Mouse (Mus musculus) brain, embryonic 14.5 days (tissue): ENCODE measurements at regions not wholly inside any gene's neighbourhood (a gene's known extent, or its start where the extent isn't known, plus 50 kb on each side); places are given as distances from the start of the nearest gene placed in this dataset.

Experiments used
- DNase-seq: peaks from one replicate; pipeline ENCODE4 v3.0.0-alpha.2; 2011; ENCODE audit warnings: low read depth
- CTCF ChIP-seq: fragments of 200-500 bp; IDR thresholded peaks from 2 replicates; pipeline ENCODE4 v1.5.1; 2012; ENCODE audit warnings: inconsistent platforms, mild to moderate bottlenecking, moderate library complexity, borderline replicate concordance; ENCODE audit not compliant: insufficient read depth, insufficient read length; ENCODE audit errors: extremely low read depth
- POLR2A ChIP-seq: fragments of 200-500 bp; IDR thresholded peaks from 2 replicates; pipeline ENCODE4 v1.6.1; 2012; ENCODE audit warnings: mild to moderate bottlenecking, inconsistent platforms, borderline replicate concordance; ENCODE audit not compliant: poor library complexity, insufficient read depth, insufficient read length, severe bottlenecking; ENCODE audit errors: extremely low read depth

- DNase-seq = no peak
- TF ChIP-seq CTCF (no peak), POLR2A (no peak)
Measured at GRCm38 (mm10) chr12:52622398-52622797, 76.8 kb upstream of the Akap6 start.

GRCm38 (mm10) chr12:52623416-52624108, 75.6 kb upstream of the Akap6 start:
- peak; percentile 25 for DNase-seq
- TF ChIP-seq POLR2A = no peak
- TF ChIP-seq CTCF = no peak

GRCm38 (mm10) chr12:52624871-52625270, 74.3 kb upstream of the Akap6 start:
- no peak for TF ChIP-seq CTCF
- TF ChIP-seq POLR2A = no peak
- DNase-seq = no peak

GRCm38 (mm10) chr12:52628771-52629170, 70.4 kb upstream of the Akap6 start:
- no peak for DNase-seq
- TF ChIP-seq POLR2A = no peak
- no peak for TF ChIP-seq CTCF

- TF ChIP-seq POLR2A (no peak), CTCF (no peak)
- DNase-seq = peak; percentile 23
Measured at GRCm38 (mm10) chr12:52635121-52635878, 63.9 kb upstream of the Akap6 start.

GRCm38 (mm10) chr12:52636186-52636881, 62.8 kb upstream of the Akap6 start:
- TF ChIP-seq POLR2A (no peak), CTCF (no peak)
- no peak for DNase-seq

- TF ChIP-seq CTCF (no peak), POLR2A (no peak)
- no peak for DNase-seq
Measured at GRCm38 (mm10) chr12:52636920-52637319, 62.3 kb upstream of the Akap6 start.

- peak; percentile 77 for DNase-seq
Measured at GRCm38 (mm10) chr12:52637506-52638249, 61.5 kb upstream of the Akap6 start.

GRCm38 (mm10) chr12:52638461-52638860, 60.7 kb upstream of the Akap6 start:
- TF ChIP-seq POLR2A = no peak
- TF ChIP-seq CTCF = no peak
- DNase-seq = no peak

More at GRCm38 (mm10) chr12:52637506-52638249, 61.5 kb upstream of the Akap6 start:
- TF ChIP-seq CTCF (peak; percentile 59; the same call in 1 of the 2 replicates), POLR2A (no peak)

GRCm38 (mm10) chr12:52644059-52644458, 55.1 kb upstream of the Akap6 start:
- TF ChIP-seq CTCF (no peak), POLR2A (no peak)
- DNase-seq = no peak
